Mouse (Mus musculus): Measurements from ENCODE around the gene Defb43.

Gene Defb43

GRCm38 (mm10) chr14:63011471-63011870 lies at the start of gene Defb43:
Gene Defb43 (plus strand): TSS chr14:63011771.
- DNase-seq (ENCODE audit: low read depth, low spot score) = no peak

- no peak for DNase-seq (ENCODE audit: low read depth, low spot score)
Measured at GRCm38 (mm10) chr14:62963632-62964031, 47.9 kb upstream of the Defb43 start.

DNA sequence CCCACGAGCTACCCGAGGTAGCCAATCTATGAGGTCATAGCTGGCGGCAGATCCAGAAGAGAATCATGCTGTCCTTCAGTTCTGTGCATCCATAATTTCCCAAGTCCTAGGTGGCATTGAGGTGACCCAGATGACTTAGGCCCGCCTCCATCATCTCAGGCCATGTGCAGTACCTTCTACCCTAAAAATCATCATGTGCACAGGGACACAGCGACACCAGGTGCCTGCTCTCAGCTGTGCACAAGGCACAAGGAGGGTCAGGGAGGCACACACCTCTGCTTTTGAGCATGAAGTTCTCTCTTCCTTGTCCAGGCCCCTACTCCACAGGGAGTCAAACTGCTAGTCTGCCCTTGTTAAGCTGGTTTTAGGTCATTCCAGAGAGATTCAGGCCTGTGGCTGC lies 46.2 kb upstream of the Defb43 start:
- DNase-seq (ENCODE audit: low read depth, low spot score) = peak; percentile 42

DNA sequence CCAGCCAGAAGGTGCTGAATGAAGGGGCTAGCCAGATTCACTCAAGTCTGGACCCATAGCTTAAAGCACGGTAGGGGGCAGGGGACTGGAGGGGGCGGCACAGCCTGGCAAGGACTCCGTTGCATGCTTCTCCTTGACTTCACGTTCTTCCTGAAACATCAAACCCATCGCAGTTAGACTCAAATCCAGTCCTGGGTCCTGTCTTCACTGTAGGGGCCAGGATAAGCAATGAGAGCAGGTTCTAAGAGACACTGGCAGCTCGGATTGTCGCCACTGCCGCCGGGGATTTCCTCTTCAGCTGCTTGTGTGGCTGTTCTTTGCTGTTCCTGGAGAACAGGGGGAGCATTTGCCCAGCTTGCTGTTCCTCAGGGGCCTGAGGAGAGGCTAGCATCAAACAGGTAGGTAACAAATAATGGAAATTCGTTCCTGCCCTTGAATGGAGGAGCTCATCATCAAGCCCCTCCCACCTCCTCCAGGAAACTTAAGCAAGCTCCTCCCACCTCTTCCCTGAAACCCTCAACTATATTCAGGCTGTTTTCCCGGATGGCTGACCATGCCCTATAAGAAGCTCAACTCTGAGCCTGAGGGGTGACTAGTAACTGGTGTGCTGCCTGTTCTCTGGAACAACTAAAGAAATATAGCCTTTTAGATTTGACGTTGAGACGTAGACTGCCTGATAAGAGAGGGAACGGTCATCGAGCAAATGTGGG lies 45.6 kb upstream of the Defb43 start:
- peak; percentile 54 for DNase-seq (ENCODE audit: low read depth, low spot score)

DNA sequence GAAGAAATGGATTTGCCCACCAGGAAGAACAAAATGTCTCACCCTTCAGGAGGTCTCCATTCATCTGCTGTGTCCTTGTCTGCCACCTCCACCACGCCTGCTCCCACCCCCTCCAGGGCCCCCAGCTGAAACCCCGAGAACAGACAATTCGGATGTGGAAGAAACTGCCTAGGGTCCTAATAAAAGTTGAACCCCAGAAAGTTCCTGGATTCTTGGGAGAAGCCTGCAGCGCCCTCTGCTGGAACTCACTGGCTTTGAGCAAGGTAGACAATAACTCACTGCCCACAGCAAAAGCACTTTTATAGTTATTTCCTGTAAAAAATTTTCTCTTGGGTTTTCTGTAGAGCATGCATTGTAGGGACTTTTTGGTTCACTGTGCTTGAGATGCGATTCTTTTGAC lies 36.5 kb upstream of the Defb43 start:
- peak; percentile 61 for DNase-seq (ENCODE audit: low read depth, low spot score)

DNA sequence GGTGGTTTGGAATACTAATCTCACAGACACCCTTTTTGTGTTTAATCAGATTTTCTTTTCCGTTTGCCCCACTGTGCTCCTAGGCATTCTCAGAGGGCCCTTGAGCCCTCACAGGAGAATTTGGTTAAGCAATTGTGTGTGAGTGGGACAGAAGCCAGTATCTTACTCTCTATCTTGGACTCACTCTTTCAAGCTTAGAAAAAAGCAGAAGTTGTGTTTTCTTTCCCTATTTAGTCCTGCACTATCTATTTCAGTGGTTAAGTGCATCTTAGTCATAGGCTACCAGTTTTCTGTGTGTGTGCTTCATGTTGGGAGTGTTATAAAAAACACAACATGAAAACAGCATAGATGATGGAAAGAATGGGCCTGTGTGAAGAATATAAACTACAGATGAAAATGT lies 31.8 kb upstream of the Defb43 start:
- no peak for DNase-seq (ENCODE audit: low read depth, low spot score)

DNA sequence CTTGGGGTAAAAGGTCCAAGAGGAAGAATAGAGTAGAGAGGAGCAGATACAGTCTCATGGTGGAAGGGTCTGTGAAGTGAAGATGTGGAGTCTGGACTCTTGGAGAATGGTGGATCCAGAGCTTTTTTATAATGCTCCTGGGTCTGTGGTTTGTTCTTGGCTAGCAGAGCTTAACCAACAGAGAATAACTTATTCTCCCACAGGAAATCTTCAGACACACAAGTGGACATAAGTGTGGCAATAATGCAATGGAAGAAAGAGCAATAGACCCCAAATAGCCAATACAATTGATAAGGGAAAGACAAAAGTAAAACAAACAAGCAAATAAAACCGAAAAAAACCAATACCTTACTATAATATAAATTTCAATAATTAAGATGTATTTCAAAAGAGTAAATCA lies 27.2 kb upstream of the Defb43 start, which contains the start of gene Defb48:
Defb48 (minus strand) TSS at position 101 of the 400 bp plus-strand sequence.
- no peak for DNase-seq (ENCODE audit: low read depth, low spot score)

- no peak for DNase-seq (ENCODE audit: low read depth, low spot score)
Measured at GRCm38 (mm10) chr14:62991271-62991670, 20.3 kb upstream of the Defb43 start.

DNA sequence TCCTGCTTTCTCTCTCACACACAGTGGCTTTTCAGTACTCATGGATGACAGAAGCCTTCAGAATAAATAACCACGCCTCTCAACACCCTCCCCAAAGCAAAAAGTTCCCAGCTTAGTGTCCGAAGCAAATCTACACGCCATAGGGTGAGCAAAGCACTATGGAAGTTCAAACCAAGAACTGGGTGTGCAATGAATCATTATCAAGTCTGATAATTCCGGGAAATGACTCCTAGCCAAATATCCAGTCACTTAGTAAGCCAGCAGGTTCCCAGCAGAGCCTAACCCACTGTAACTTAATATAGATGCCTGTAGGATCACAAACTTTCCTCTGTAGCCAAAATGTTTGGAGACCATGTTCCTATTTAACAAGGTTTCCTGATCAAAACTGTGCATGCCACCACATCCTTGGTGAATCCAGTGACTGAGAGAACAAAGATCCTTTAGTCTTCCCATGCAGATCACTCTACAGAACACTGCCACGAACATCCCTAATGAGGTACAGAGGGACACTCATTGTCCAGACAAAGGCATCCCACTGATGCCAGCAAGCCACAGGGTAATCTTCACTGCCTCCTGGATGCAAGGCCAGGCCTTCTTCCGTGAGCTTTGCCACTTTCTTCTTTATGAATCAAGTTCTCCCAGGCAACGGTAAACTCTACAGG lies 19.6 kb upstream of the Defb43 start:
- DNase-seq (ENCODE audit: low read depth, low spot score) = no peak

- DNase-seq (ENCODE audit: low read depth, low spot score) = no peak
Measured at GRCm38 (mm10) chr14:62997777-62998176, 13.8 kb upstream of the Defb43 start, which contains the start of gene Defb47. Gene Defb47 (plus strand): TSS chr14:62998077.

- DNase-seq (ENCODE audit: low read depth, low spot score) = no peak
Measured at GRCm38 (mm10) chr14:62998977-62999376, 12.6 kb upstream of the Defb43 start.

- DNase-seq (ENCODE audit: low read depth, low spot score) = no peak
Measured at GRCm38 (mm10) chr14:63002588-63002987, 9.0 kb upstream of the Defb43 start.

- no peak for DNase-seq (ENCODE audit: low read depth, low spot score)
Measured at GRCm38 (mm10) chr14:63013082-63013481, 1.5 kb downstream of the Defb43 start.

- DNase-seq (ENCODE audit: low read depth, low spot score) = no peak
Measured at GRCm38 (mm10) chr14:63014667-63015066, 3.1 kb downstream of the Defb43 start.

DNA sequence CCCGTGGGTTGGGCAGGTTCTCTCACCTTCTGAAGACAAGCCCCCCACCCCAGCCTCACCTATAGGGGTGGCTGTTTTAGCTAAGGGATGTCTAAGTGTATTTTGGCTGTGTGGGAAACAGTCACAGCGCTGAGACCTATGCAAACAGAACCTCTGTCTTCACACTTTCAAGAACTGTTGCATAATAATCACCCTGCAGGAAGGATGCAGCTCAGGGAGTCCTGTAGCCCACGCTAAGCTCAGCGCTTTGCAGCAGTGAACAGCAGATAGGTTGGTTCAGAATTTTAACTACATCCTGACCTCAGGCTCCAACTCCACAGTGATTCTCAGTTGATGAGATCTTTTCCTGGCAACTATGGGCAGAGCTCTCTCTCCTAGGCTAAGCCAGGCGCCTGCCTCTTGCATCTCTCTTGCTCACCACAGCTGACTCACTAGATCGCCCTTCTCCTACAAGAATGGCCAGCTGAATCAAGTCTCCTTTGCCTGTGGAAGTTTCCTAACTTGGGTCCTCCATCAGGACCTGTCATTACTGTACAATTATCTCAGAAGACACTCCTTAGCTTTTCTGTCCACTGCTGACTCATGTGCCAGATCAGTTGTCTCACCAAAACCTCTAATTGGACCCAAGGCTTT lies 9.1 kb downstream of the Defb43 start:
- no peak for DNase-seq (ENCODE audit: low read depth, low spot score)

GRCm38 (mm10) chr14:63046691-63047090 lies 35.1 kb downstream of the Defb43 start, which contains the start of gene Defb42:
Gene Defb42 (plus strand): TSS chr14:63046991.
- no peak for DNase-seq (ENCODE audit: low read depth, low spot score)

- DNase-seq (ENCODE audit: low read depth, low spot score) = peak; percentile 74
Measured at GRCm38 (mm10) chr14:63049910-63050370, 38.4 kb downstream of the Defb43 start, which contains the start of gene Defb30. Gene Defb30 (minus strand): TSS chr14:63049960.

GRCm38 (mm10) chr14:63050769-63051168 lies 39.2 kb downstream of the Defb43 start:
- peak; percentile 91 for DNase-seq (ENCODE audit: low read depth, low spot score)

- DNase-seq (ENCODE audit: low read depth, low spot score) = no peak
Measured at GRCm38 (mm10) chr14:63054729-63055128, 43.2 kb downstream of the Defb43 start.

DNA sequence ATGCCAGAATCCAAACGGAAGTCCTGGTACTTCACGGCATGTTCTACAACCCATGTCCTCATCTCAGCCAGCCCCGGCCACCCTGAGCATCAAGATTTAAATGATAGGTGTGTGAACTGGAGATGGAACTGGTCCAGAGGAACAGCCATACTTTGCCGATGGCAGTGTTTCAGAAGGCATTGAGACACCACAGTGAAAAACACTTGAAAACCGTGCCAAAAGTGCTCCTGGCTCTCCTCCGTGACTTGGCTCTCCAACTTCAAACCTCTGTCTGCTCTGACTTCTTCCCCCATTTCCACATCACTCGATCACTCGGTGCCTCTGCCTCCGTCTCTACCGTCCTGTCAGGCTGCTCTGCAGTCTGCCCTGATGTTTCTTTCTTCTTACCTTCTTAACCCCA lies 48.8 kb downstream of the Defb43 start:
- DNase-seq (ENCODE audit: low read depth, low spot score) = no peak

DNA sequence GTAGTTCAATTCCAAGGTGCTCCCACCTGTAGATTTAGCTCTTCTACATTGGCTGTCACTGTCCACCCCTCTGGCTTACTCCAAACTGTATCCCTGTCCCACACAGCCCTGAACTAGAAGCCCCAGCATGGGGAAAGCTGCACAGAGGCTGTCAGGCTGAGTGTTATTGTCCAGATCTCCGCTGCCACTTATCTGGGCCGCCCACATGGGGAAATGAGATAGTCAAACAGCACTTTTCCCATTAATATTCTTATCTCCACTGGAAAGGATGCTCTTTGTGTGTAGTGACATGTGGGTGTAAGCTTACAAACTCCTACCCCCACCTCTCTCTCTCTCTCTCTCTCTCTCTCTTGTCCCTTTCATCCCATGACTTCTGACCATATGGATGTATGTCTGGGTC lies 50.6 kb downstream of the Defb43 start:
- no peak for DNase-seq (ENCODE audit: low read depth, low spot score)

DNA sequence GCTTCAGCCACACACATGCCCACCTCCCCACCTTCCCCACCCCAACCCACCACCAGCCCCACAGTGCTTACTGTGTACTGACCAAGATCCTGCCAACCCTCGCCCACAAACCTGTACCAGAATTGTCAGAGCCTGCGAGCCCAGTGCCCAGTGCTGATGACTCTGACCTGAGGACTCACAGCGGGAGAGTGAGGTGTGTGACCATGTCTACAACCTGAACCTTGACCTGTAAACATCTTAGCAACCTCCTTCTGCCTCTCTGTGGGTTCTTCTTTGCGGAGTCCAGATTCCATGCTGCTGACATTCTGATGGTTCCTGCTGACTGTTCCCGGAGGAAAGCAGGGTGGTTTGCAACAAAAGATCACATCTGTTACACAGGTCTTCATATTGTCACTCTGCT lies 53.8 kb downstream of the Defb43 start:
- no peak for DNase-seq (ENCODE audit: low read depth, low spot score)
